Mouse (Mus musculus) ES-E14 (cell line): ENCODE measurements around the gene Clptm1. TPM values are rescaled to one million over a fixed set of nuclear protein-coding genes. Genes with fewer than 3 reads are reported as not detected.

Source experiments
- DNase-seq: peaks from one replicate; pipeline ENCODE4 v3.0.0-alpha.2; 2013; ENCODE audit warnings: low read depth, low spot score
- H3K27ac ChIP-seq: 2 replicates; pipeline ENCODE4 v1.5.1; 2012; ENCODE audit warnings: low read depth, mild to moderate bottlenecking, low read length, moderate library complexity, mixed read lengths; ENCODE audit not compliant: poor library complexity, insufficient read depth, severe bottlenecking
- H3K36me3 ChIP-seq: 2 replicates; pipeline ENCODE4 v1.6.1; 2012; ENCODE audit warnings: mild to moderate bottlenecking, low read length, moderate library complexity, mixed read lengths; ENCODE audit not compliant: control insufficient read depth, poor library complexity, insufficient read depth, severe bottlenecking
- H3K4me1 ChIP-seq, 2 experiments: fragments of 150-350 bp in 1 of 2; sonication (generic) in 1 of 2; 2 replicates each; pipeline ENCODE4 v1.6.1; 2012; ENCODE audit warnings: low read length in 2 of 2, mild to moderate bottlenecking in 1 of 2, mixed read lengths in 1 of 2; ENCODE audit not compliant: control insufficient read depth in 2 of 2, insufficient read depth in 2 of 2, poor library complexity in 1 of 2
- H3K4me3 ChIP-seq, 2 experiments: fragments of 150-350 bp in 1 of 2; sonication (generic) in 1 of 2; 2 replicates each; pipeline ENCODE4 v1.5.1; 2012; ENCODE audit warnings: low read length in 2 of 2, low read depth in 1 of 2, mild to moderate bottlenecking in 1 of 2, mixed read lengths in 1 of 2; ENCODE audit not compliant: insufficient read depth in 1 of 2, poor library complexity in 1 of 2, severe bottlenecking in 1 of 2
- H3K9ac ChIP-seq: 2 replicates; pipeline ENCODE4 v1.6.1; 2012; ENCODE audit warnings: low read depth, mild to moderate bottlenecking, low read length, mixed read lengths; ENCODE audit not compliant: poor library complexity, insufficient read depth, severe bottlenecking
- H3K9me3 ChIP-seq: fragments of 150-350 bp; sonication (generic); 2 replicates; pipeline ENCODE4 v1.6.1; 2012; ENCODE audit warnings: low read depth, mild to moderate bottlenecking, low read length; ENCODE audit not compliant: control insufficient read depth, insufficient read depth
- CHD2 ChIP-seq: IDR thresholded peaks from 2 replicates; pipeline ENCODE4 v1.6.1; 2014; ENCODE audit warnings: mild to moderate bottlenecking, low read depth, low read length, inconsistent platforms
- HCFC1 ChIP-seq: IDR thresholded peaks from 2 replicates; pipeline ENCODE4 v1.6.1; 2012; ENCODE audit warnings: low read length, inconsistent platforms, borderline replicate concordance; ENCODE audit not compliant: insufficient read depth
- MAFK ChIP-seq: IDR thresholded peaks from 2 replicates; pipeline ENCODE4 v1.6.1; 2014; ENCODE audit warnings: mild to moderate bottlenecking, low read depth, low read length, inconsistent platforms; ENCODE audit not compliant: insufficient read depth
- ZC3H11A ChIP-seq: IDR thresholded peaks from 2 replicates; pipeline ENCODE4 v1.6.1; 2012; ENCODE audit warnings: low read depth, mild to moderate bottlenecking, inconsistent platforms, low read length, borderline replicate concordance
- ZNF384 ChIP-seq: IDR thresholded peaks from 2 replicates; pipeline ENCODE4 v1.6.1; 2012; ENCODE audit warnings: low read depth, low read length, inconsistent platforms
- in situ Hi-C, 2 experiments: fragments of 600-800 bp; cut with MboI; formaldehyde crosslinking; loops; one replicate each; pipeline ENCODE4 v1.15.1; 2025; ENCODE audit warnings: low sequenced_read_pairs in 2 of 2, inconsistent platforms in 1 of 2; ENCODE audit not compliant: unreplicated experiment in 2 of 2
- total RNA-seq: library from RNA; depleted of rRNA; stranded (reverse); fragments of 300-350 nt; gene quantifications from 2 replicates; pipeline ENCODE4 v1.2.3, GENCODE M21; 2012

Gene Clptm1
- total RNA-seq, 1 experiment = 129 TPM

DNA sequence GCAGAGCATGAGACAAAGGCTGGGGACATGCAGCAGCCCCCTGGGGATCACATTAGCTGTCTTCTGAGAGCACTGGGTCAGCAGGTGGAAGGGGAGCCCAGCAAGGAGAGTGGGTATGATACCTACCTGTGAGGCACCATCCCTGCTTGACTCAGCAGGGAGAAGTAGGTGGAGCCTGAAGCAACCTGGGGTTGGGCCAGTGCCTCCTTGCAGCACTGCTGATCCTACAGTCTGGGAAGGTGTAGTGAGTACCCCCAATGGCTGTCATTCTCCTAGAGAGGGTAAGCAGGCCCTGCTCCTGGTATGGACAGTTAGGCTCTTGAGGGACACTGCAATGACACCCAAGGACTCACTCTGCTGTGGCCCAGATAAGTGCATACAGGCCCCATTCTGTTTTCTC, 32.6 kb downstream of the Clptm1 start:
- no peak for DNase-seq
- peaks cover 41% of the 10 kb centered on the region for H3K36me3 ChIP-seq
- in situ Hi-C loops = no loop called here
- H3K4me3 ChIP-seq = no peak overlapping the region
- no peak overlapping the region for H3K9ac ChIP-seq
- no peaks in the 10 kb centered on the region; a peak in 1 of 4 replicates for H3K4me1 ChIP-seq
- H3K9me3 ChIP-seq = no peaks in the 10 kb centered on the region
- no peak overlapping the region for H3K27ac ChIP-seq
- TF ChIP-seq ZNF384 (no peak), HCFC1 (no peak), MAFK (no peak), ZC3H11A (no peak)

DNA sequence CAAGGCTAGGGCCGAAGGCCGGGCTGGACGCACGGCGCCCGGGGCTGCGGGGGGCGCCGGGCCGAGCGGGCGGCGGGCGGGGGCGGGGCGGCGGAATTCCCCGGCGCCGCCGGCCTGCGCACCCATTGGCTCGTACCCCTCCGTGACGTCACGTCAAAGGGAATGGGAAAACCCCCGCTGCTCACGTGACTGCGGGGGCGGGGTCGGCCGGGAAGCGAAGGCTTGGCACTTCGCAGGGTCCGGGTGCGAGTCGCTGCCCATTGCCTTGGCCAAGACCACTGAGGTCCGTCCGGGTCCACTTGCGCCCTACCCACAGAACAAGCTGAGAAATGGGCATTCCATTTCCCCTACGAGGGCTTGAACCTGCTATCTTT, 35.5 kb downstream of the Clptm1 start, which contains the start of gene Relb:
Gene Relb, minus strand, starts transcription at position 78 of the 374 bp plus-strand sequence.
- Histone ChIP-seq H3K36me3 (peaks cover 13% of the 10 kb centered on the region), H3K4me3 (peak within 1 kb of the TSS; percentile 94 to 96), H3K27ac (peak within 1 kb of the TSS; percentile 85), H3K9ac (peak within 1 kb of the TSS; percentile 89), H3K4me1 (peaks cover 1 to 2% of the 10 kb centered on the region in 2 experiments; a peak in 2 of 4 replicates), H3K9me3 (no peaks in the 10 kb centered on the region)
- in situ Hi-C loops = no loop called here
- DNase-seq = peak; percentile 88
- TF ChIP-seq CHD2 = no peak

DNA sequence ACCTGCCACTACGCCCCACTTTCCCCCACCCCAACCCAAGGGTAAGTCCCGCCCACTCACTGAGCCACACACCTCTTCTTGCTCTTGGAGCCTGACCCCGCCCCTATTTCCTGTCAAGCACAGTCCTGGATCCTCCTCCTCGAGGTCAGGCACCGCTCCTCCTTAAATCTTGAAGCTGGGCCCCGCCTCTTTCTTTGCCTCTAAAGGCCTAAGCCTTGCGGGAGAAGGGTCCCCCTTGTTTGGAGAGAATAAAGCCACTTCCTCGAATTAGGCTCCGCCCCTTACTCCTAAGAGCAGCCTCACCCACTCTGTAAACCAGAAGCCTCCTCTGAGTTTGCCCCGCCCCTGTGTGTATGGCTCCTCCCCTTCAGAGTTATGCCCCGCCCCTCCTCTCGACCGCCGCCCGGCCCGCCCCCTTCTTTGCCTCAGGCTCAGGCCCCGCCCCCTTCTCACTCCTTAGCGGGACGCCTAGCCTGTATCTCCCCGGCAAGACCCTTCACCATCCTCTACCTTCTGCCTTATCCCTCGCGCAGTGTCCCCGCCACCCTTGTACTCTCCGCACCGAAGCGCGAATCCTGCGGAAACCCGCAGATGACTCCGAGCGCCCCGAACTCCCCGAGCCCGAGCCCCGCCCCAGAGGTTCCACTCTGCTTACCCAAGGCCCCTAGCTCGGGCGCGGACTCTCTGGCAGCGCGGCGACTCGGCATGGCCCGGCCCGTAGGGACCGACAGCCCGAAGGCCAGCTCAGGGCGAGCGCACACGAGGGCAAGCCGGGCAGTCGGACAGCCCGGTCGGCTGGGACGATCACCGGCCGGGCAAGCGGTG, 36.1 kb downstream of the Clptm1 start:
- in situ Hi-C loops = no loop called here
- peaks cover 8% of the 10 kb centered on the region for H3K36me3 ChIP-seq
- no peaks in the 10 kb centered on the region for H3K9me3 ChIP-seq
- peak overlapping the region; percentile 85 for H3K27ac ChIP-seq
- TF ChIP-seq HCFC1 (no peak), ZC3H11A (no peak), ZNF384 (no peak), CHD2 (no peak), MAFK (no peak)
- peak overlapping the region; percentile 94 to 96 for H3K4me3 ChIP-seq
- H3K4me1 ChIP-seq = peaks cover 2 to 5% of the 10 kb centered on the region in 2 experiments; a peak in 2 of 4 replicates
- peak overlapping the region; percentile 89 for H3K9ac ChIP-seq
- DNase-seq = peak; percentile 100

DNA sequence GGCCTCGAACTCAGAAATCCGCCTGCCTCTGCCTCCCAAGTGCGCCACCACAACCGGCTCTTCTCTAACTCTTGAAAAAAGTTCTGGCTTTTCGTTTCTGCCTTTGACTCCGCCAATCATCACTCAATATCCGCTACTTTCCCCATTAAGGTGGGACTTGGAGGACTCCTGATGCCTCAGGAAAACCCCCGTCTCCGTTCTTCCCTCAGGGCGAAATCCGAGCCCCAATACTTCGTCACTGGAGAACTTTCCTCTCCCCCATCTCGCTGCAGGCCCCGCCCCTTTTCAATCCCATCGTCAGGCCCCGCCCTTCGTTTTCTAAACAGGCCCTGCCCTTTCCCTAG, 36.7 kb downstream of the Clptm1 start:
- in situ Hi-C loops = no loop called here
- no peaks in the 10 kb centered on the region for H3K9me3 ChIP-seq
- H3K9ac ChIP-seq = peak overlapping the region; percentile 23; the same call in 1 of the 2 replicates
- H3K36me3 ChIP-seq = peaks cover 2% of the 10 kb centered on the region
- TF ChIP-seq CHD2 = no peak
- no peak for TF ChIP-seq MAFK
- TF ChIP-seq HCFC1 = no peak
- TF ChIP-seq ZC3H11A = no peak
- peak overlapping the region; percentile 52 to 74 for H3K4me3 ChIP-seq
- peaks cover 2 to 8% of the 10 kb centered on the region in 2 experiments; a peak in 2 of 4 replicates for H3K4me1 ChIP-seq
- H3K27ac ChIP-seq = peak overlapping the region; percentile 22; the same call in 1 of the 2 replicates
- no peak for DNase-seq

DNA sequence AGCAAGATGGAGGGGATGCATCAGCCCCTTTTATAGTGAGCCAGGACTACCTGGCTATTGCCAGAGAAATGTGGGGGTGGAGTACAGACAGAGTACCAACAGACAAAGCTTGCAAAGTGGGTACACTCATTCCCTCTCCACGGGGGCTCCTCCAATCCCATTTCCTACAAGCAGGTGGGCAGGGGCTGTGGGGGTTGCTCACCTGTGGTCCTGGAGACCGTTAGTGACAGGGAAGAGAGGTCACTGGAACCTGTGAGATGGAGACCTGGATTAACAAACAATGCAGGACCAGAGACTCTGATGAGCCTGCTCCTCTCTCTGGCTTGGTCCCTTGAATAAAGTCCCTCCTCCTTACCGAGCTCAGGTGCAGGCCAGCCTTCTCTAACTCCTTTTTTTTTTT, 37.1 kb downstream of the Clptm1 start:
- TF ChIP-seq HCFC1 (no peak), ZC3H11A (no peak), CHD2 (no peak), MAFK (no peak), ZNF384 (no peak)
- peaks cover 2 to 9% of the 10 kb centered on the region in 2 experiments; a peak in 2 of 4 replicates for H3K4me1 ChIP-seq
- no peaks in the 10 kb centered on the region for H3K9me3 ChIP-seq
- no peak overlapping the region; the same call in 1 of the 2 replicates for H3K9ac ChIP-seq
- H3K36me3 ChIP-seq = no peaks in the 10 kb centered on the region
- in situ Hi-C loops = no loop called here
- peak overlapping the region; percentile 52 to 74 for H3K4me3 ChIP-seq
- no peak for DNase-seq
- peak overlapping the region; percentile 22; the same call in 1 of the 2 replicates for H3K27ac ChIP-seq
